Mouse (Mus musculus): Measurements from ENCODE around the gene Kcnb1.

DNA sequence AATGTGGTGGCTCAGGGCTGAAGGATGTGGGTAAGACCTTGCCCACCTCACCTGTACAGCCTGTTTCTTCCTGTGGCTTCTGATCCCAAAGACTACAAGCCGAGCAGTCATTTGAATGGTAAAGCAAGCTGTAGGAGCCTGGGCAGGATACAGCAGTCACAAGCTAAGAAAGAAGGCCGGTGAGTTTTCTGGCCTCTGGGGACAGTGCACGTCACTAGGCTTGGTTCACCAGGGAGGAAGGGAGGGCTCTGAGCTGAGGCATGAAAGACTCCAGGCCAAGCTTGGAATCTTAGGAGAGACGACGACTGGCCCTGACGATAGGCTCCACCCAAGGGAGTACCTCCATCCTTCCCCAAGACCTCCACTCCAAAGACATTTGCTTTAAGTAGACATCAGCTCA is 51.3 kb downstream of the Kcnb1 start:
- TF ChIP-seq EP300 (IDR thresholded peaks at IDR 0.05; ENCODE audit: low read depth) (no peak), CTCF (IDR thresholded peaks at IDR 0.05; ENCODE audit: low read depth) (no peak)
